In the genomic region with DNA sequence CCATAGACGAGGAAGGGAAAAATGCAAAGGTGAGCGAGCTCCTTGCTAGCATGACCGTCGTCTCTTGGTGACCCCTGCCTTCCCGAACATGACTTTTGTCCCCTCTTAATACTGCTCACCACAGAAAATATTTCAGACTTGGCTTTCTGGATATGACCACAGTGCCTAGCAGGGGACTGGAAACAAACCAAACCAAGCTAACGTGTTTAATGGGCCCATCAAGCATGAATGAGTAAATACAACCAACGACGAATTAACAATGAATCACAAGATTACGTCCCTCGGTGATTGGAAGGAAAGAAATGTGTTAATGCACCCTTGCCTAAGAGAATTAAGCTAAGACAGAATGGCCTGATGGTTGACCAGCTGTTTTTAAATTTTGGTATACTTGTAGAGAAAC, we compare ENCODE assay signal across 17 mouse cellular contexts. TPM values are rescaled to one million over a fixed set of nuclear protein-coding genes. Genes with fewer than 3 reads are reported as not detected.
A peak's percentile ranks its signal among the peaks of the same experiment; 100 is the strongest.
DNase-seq lines count a peak whose midpoint lies in the region; ATAC-seq and TF ChIP-seq lines count a peak whose summit lies in the region.
"Had no signal": no experiment of that assay in that cellular context is flagged by ENCODE, and none has a peak within 500 bp of the region (broad histone marks: within the 10 kb centered on the region; RNA-seq: fewer than 3 reads in every experiment).

No protein-coding gene starts in this region.

- no peak for TF ChIP-seq POLR2A in brain, embryonic 14.5 days (IDR thresholded peaks at IDR 0.05; ENCODE audit: borderline replicate concordance, extremely low read depth, insufficient read depth, insufficient read length, poor library complexity, severe bottlenecking)

- H3K4me1 ChIP-seq in heart, embryonic 10.5 days = peaks cover 41% of the 10 kb centered on the region
- H3K4me1 ChIP-seq in hindbrain, postnatal 0 days (ENCODE audit: insufficient read depth, low read length) = peaks cover 4% of the 10 kb centered on the region; the same call in 1 of the 2 replicates
- no peaks in the 10 kb centered on the region for H3K4me1 ChIP-seq in hindbrain, embryonic 11.5 days (replicated peaks; ENCODE audit: control insufficient read depth, insufficient read depth, low read length)
- H3K4me1 ChIP-seq: embryonic facial prominence, embryonic 13.5 days had no signal

- no peak overlapping the region for H3K9ac ChIP-seq in hindbrain, postnatal 0 days (replicated peaks; ENCODE audit: low read length)
- H3K9ac ChIP-seq in hindbrain, embryonic 11.5 days (ENCODE audit: low read depth, low read length) = no peak overlapping the region
- H3K9ac ChIP-seq: embryonic facial prominence, embryonic 13.5 days; lung, embryonic 14.5 days had no signal

- peaks cover 10% of the 10 kb centered on the region; the same call in 1 of the 2 replicates for H3K36me3 ChIP-seq in heart, embryonic 10.5 days
- H3K36me3 ChIP-seq in hindbrain, postnatal 0 days (ENCODE audit: insufficient read depth, low read length) = no peaks in the 10 kb centered on the region
- no peaks in the 10 kb centered on the region for H3K36me3 ChIP-seq in hindbrain, embryonic 11.5 days (ENCODE audit: control insufficient read depth, insufficient read depth, low read length)
- H3K36me3 ChIP-seq: embryonic facial prominence, embryonic 13.5 days; G1E had no signal

- H3K27me3 ChIP-seq in heart, embryonic 10.5 days (ENCODE audit: insufficient read depth, poor library complexity, severe bottlenecking) = no peaks in the 10 kb centered on the region
- H3K27me3 ChIP-seq in hindbrain, postnatal 0 days (ENCODE audit: insufficient read depth, low read length) = no peaks in the 10 kb centered on the region
- H3K27me3 ChIP-seq in hindbrain, embryonic 11.5 days (ENCODE audit: control insufficient read depth, insufficient read depth, low read length) = no peaks in the 10 kb centered on the region
- H3K27me3 ChIP-seq: embryonic facial prominence, embryonic 13.5 days had no signal

- no peak for DNase-seq in heart, embryonic 10.5 days (ENCODE audit: low spot score)
- no peak for DNase-seq in heart, postnatal 14 days
- peak; percentile 40 for DNase-seq in hindbrain, postnatal 0 days (ENCODE audit: low spot score)
- DNase-seq in hindbrain, embryonic 11.5 days (ENCODE audit: low spot score) = no peak
- peak; percentile 90 for DNase-seq in Muller cell, postnatal 12 days (ENCODE audit: inconsistent ontology term)
- peak; percentile 76 for DNase-seq in brain, embryonic 14.5 days (ENCODE audit: low read depth)
- DNase-seq: adrenal gland, adult 8-10 months; cerebellum, adult 8-10 months; kidney, adult 11 months; kidney, postnatal 10 days; right cerebral cortex, postnatal 25 days had no signal

- H3K4me3 ChIP-seq in heart, embryonic 10.5 days = no peak overlapping the region
- H3K4me3 ChIP-seq in hindbrain, postnatal 0 days (ENCODE audit: low read length) = no peak overlapping the region
- H3K4me3 ChIP-seq in hindbrain, embryonic 11.5 days (ENCODE audit: low read depth, low read length) = no peak overlapping the region
- H3K4me3 ChIP-seq: embryonic facial prominence, embryonic 13.5 days; layer of hippocampus, adult 2 months had no signal

- no peak overlapping the region for H3K4me2 ChIP-seq in hindbrain, postnatal 0 days (ENCODE audit: low read depth, low read length)
- H3K4me2 ChIP-seq in hindbrain, embryonic 11.5 days (replicated peaks; ENCODE audit: low read depth, low read length) = no peak overlapping the region
- H3K4me2 ChIP-seq: embryonic facial prominence, embryonic 13.5 days; lung, embryonic 14.5 days had no signal

- ATAC-seq in hindbrain, postnatal 0 days = no peak
- ATAC-seq in hindbrain, embryonic 11.5 days (ENCODE audit: low FRiP score) = no peak
- no peak for ATAC-seq in erythroid progenitor cell, adult 5-6 weeks (replicated peaks; ENCODE audit: low FRiP score, poor library complexity, severe bottlenecking)
- ATAC-seq: hindbrain, embryonic 16.5 days had no signal

- WGBS in heart, embryonic 10.5 days = 64% methylated on average over 10 of the region's 10 CpGs
- WGBS in hindbrain, postnatal 0 days = 47% methylated on average over 10 of the region's 10 CpGs
- WGBS in hindbrain, embryonic 11.5 days = 77% methylated on average over 10 of the region's 10 CpGs

- H3K27ac ChIP-seq in heart, embryonic 10.5 days = peak overlapping the region; percentile 77; the same call in 1 of the 2 replicates
- H3K27ac ChIP-seq in hindbrain, postnatal 0 days = no peak overlapping the region
- H3K27ac ChIP-seq in hindbrain, embryonic 11.5 days (ENCODE audit: low read depth, low read length) = no peak overlapping the region
- H3K27ac ChIP-seq: embryonic facial prominence, embryonic 13.5 days; layer of hippocampus, adult 2 months had no signal

- no peaks in the 10 kb centered on the region for H3K9me3 ChIP-seq in heart, embryonic 10.5 days
- no peaks in the 10 kb centered on the region for H3K9me3 ChIP-seq in hindbrain, postnatal 0 days (ENCODE audit: low read length)
- H3K9me3 ChIP-seq in hindbrain, embryonic 11.5 days (ENCODE audit: control insufficient read depth, low read length) = no peaks in the 10 kb centered on the region
- H3K9me3 ChIP-seq: G1E had no signal

- intact Hi-C loops in heart, postnatal 14 days (cut with DNase I) = no loop called here

- TF ChIP-seq CTCF in hindbrain, postnatal 0 days (IDR thresholded peaks at IDR 0.05; ENCODE audit: low read depth) = no peak
- TF ChIP-seq CTCF in brain, embryonic 14.5 days (IDR thresholded peaks at IDR 0.05; ENCODE audit: borderline replicate concordance, extremely low read depth, insufficient read depth, insufficient read length) = no peak

RNA-seq across cellular contexts. Expression of a gene that starts 13.9 kb away (rescaled TPM):
- 101 and 175 TPM in 2 replicates for polyA plus RNA-seq in heart, embryonic 10.5 days (2016; fragmentation: Nextera tagmentation; extraction: Ambion mirVana)
- total RNA-seq in heart, postnatal 14 days (2021) = 100 to 1,000 TPM; 113 to 124 TPM
- 16.6 and 19.9 TPM in 2 replicates for total RNA-seq in hindbrain, postnatal 0 days (2014; rRNA removed)
- polyA plus RNA-seq in hindbrain, postnatal 0 days (2015; fragmentation: Nextera tagmentation; extraction: Ambion mirVana) = 9.3 and 9.4 TPM in 2 replicates
- 7.1 TPM in 2 replicates for polyA plus RNA-seq in hindbrain, embryonic 11.5 days (2014; fragmentation: Nextera tagmentation; extraction: Ambion mirVana)
- 13.0 and 18.3 TPM in 2 replicates for polyA plus RNA-seq in brain, embryonic 14.5 days (2012; rRNA removed)
- not detected in 2 replicates for total RNA-seq in erythroid progenitor cell, adult 5-6 weeks (2015; ENCODE audit: low replicate concordance)
- total RNA-seq in erythroid progenitor cell, adult 5-6 weeks (2017; ENCODE audit: low replicate concordance) = 2.3 TPM in 1 of 2 replicates, not detected in the other
- polyA plus RNA-seq: G1E had no signal

Comparison
In these comparisons a context has a peak if more than half of its experiments do, and no peak if none do; other contexts are left out.
1. DNase-seq: peak in hindbrain, postnatal 0 days (single experiment), Muller cell, postnatal 12 days (single experiment) and brain, embryonic 14.5 days (single experiment); none in heart, embryonic 10.5 days (single experiment), heart, postnatal 14 days (0 of 2) and hindbrain, embryonic 11.5 days (single experiment).